Comparison of ENCODE assay signal across 8 mouse cellular contexts in the genomic region with DNA sequence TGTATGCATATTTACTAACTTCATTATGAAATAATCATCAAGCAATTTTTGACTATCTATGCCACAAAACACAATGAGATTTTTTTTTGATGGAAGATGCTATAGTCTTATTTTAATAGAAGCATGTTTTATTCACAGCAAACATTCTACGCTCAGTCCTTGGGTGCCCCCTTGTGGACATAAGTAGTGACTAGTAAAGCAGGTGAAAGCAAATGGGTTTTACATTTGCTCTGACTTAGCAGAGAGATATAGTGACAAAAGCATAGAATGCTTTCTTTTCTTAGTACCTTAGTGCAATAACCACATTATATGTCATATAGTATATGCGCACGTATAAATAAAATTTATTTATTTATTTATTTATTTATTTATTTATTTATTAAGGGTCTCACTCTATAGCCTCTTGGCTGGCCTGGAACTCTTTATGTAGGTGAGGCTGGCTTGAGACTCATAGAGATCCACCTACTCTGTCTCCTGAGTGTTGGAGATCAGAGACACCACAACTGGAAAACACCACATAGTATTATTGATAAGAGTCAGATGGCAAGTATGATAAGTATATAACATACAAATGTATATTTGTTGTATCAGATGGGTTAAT.
DNase-seq lines count a peak whose midpoint lies in the region; TF ChIP-seq lines count a peak whose summit lies in the region.

No protein-coding gene starts in this region.

- peak; percentile 15 for DNase-seq in thymus, adult 2 months
- DNase-seq in thymus, adult 18-20 months: no peak
- peak; percentile 36 to 76 for DNase-seq in cerebellum, postnatal 25 days
- peak; percentile 76 for DNase-seq in gastrocnemius, adult 18-20 months (ENCODE audit: low spot score)
- peak; percentile 83 for DNase-seq in kidney, adult 9 months
- peak; percentile 75 for DNase-seq in left cerebral cortex, postnatal 4 days
- peak; percentile 46 for DNase-seq in neural tube, embryonic 10.5 days (ENCODE audit: extremely low spot score, low spot score)
- DNase-seq in thymus, postnatal 25 days: peak; percentile 8

- intact Hi-C loops in left cerebral cortex, postnatal 4 days (cut with DNase I): loop anchor here (2.0 to 5.0 kb wide), 2 partner anchors 675 to 1532 kb away; no protein-coding TSS in a partner anchor

- H3K27me3 ChIP-seq in thymus, adult 2 months (ENCODE audit: control insufficient read depth, insufficient read depth, low read length): no peaks in the 10 kb centered on the region

- H3K27ac ChIP-seq in thymus, adult 2 months (ENCODE audit: control insufficient read depth, insufficient read depth, low read length): no peak overlapping the region

- H3K36me3 ChIP-seq in thymus, adult 2 months (ENCODE audit: control insufficient read depth, insufficient read depth, low read length): no peaks in the 10 kb centered on the region

- TF ChIP-seq POLR2A in thymus, adult 2 months (IDR thresholded peaks at IDR 0.05; ENCODE audit: control insufficient read depth, extremely low read depth, insufficient read depth, low read length, poor library complexity): no peak

- H3K4me3 ChIP-seq in thymus, adult 2 months (ENCODE audit: control insufficient read depth, insufficient read depth, low read length): no peak overlapping the region

- 24% methylated on average over 3 of the region's 3 CpGs for WGBS in thymus, adult 2 months

- no peak for TF ChIP-seq CTCF in thymus, adult 2 months (IDR thresholded peaks at IDR 0.05; ENCODE audit: borderline replicate concordance, control insufficient read depth, extremely low read depth, insufficient read depth, low read length, poor library complexity)

- H3K4me1 ChIP-seq in thymus, adult 2 months (replicated peaks; ENCODE audit: control insufficient read depth, insufficient read depth, low read length): no peaks in the 10 kb centered on the region

Comparison
In these comparisons a context has a peak if more than half of its experiments do, and no peak if none do; other contexts are left out.
1. DNase-seq: peak in thymus, adult 2 months (single experiment), cerebellum, postnatal 25 days (2 of 2), gastrocnemius, adult 18-20 months (single experiment), kidney, adult 9 months (single experiment), left cerebral cortex, postnatal 4 days (single experiment), neural tube, embryonic 10.5 days (single experiment) and thymus, postnatal 25 days (single experiment); none in thymus, adult 18-20 months (0 of 2).